Mouse (Mus musculus) limb, embryonic 12.5 days (tissue): ENCODE results near the gene Begain. TPM values are rescaled to one million over a fixed set of nuclear protein-coding genes. Genes with fewer than 3 reads are reported as not detected.

Source experiments
- ATAC-seq: fragments of 200-750 bp; cut with Nextera tagmentation; 2 replicates; pipeline ENCODE4 v1.8.0; 2017; ENCODE audit warnings: low read depth, moderate TSS enrichment; ENCODE audit not compliant: insufficient number of reproducible peaks, insufficient read depth, low FRiP score, low TSS enrichment
- H3K27ac ChIP-seq: fragments of 300-500 bp; sonication (generic); 2 replicates; pipeline ENCODE4 v1.5.1; 2016; ENCODE audit warnings: mild to moderate bottlenecking, moderate library complexity
- H3K27me3 ChIP-seq: fragments of 300-500 bp; sonication (generic); 2 replicates; pipeline ENCODE4 v1.6.1; 2016; ENCODE audit warnings: mild to moderate bottlenecking, moderate library complexity
- H3K36me3 ChIP-seq: fragments of 300-500 bp; sonication (generic); 2 replicates; pipeline ENCODE4 v1.6.1; 2016; ENCODE audit warnings: mild to moderate bottlenecking, moderate library complexity
- H3K4me1 ChIP-seq: fragments of 300-500 bp; sonication (generic); replicated peaks from 2 replicates; pipeline ENCODE4 v1.6.1; 2016
- H3K4me2 ChIP-seq: fragments of 300-500 bp; sonication (generic); 2 replicates; pipeline ENCODE4 v1.6.1; 2016; ENCODE audit warnings: mild to moderate bottlenecking, moderate library complexity
- H3K4me3 ChIP-seq: fragments of 300-500 bp; sonication (generic); replicated peaks from 2 replicates; pipeline ENCODE4 v1.5.1; 2016; ENCODE audit warnings: mild to moderate bottlenecking
- H3K9ac ChIP-seq: fragments of 300-500 bp; sonication (generic); replicated peaks from 2 replicates; pipeline ENCODE4 v1.6.1; 2016; ENCODE audit warnings: mild to moderate bottlenecking, moderate library complexity
- H3K9me3 ChIP-seq: fragments of 300-500 bp; sonication (generic); 2 replicates; pipeline ENCODE4 v1.6.1; 2016; ENCODE audit warnings: mild to moderate bottlenecking, moderate library complexity
- WGBS: fragments of 180-500 bp; shearing (Covaris S2); methylation state at CpG from one replicate; pipeline ENCODE4 v1.1.7; 2016; 5-methylcytosine and 5-hydroxymethylcytosine counted together
- polyA plus RNA-seq: library from polyadenylated mRNA; unstranded; fragments of >200 nt; fragmentation: Nextera tagmentation; extraction: Ambion mirVana; gene quantifications from 2 replicates; pipeline ENCODE4 v1.2.1, GENCODE M21; 2016

Gene Begain
- polyA plus RNA-seq = 5.6 and 6.7 TPM in 2 replicates

GRCm38 (mm10) chr12:109068167-109068653 is at the start of gene Begain:
Begain (minus strand) TSS chr12:109068217.
- H3K36me3 ChIP-seq = no peaks in the 10 kb centered on the region
- H3K4me1 ChIP-seq = peaks cover 19% of the 10 kb centered on the region
- peaks cover 24% of the 10 kb centered on the region for H3K27me3 ChIP-seq
- H3K27ac ChIP-seq = 0 out of 2 replicates have a peak within 1 kb of the TSS, but pooled peaks have one; percentile 45
- H3K4me3 ChIP-seq = peak within 1 kb of the TSS; percentile 58
- H3K9ac ChIP-seq = peak within 1 kb of the TSS; percentile 75
- peak within 1 kb of the TSS; percentile 83 for H3K4me2 ChIP-seq
- WGBS = 2% methylated on average over 31 of the region's 48 CpGs
- peak; percentile 23 for ATAC-seq
- no peaks in the 10 kb centered on the region for H3K9me3 ChIP-seq

DNA sequence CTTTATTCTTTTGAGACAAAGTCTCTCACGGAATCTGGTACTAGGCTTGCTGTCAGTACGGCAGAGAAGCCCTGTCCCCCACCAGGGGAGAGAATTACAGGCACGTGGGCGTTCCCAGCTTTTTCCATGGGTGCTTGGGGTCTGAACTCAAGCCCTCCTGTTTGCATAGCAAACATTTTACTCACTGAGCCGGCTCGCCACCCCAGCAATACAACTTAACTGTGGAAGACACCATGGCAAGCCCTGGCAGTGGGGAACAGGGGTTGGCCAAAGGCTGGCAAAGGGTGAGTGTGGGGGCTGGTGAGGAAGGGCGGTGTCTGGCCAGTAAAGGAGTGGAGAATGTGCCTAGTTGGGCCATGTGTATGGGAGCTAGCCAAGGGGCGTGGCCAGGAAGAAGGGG is 47.7 kb upstream of the Begain start:
- WGBS = 64% methylated on average over 8 of the region's 8 CpGs
- H3K4me3 ChIP-seq = no peak overlapping the region
- H3K4me2 ChIP-seq = no peak overlapping the region
- no peak overlapping the region for H3K27ac ChIP-seq
- peaks cover 15% of the 10 kb centered on the region for H3K4me1 ChIP-seq
- no peak overlapping the region for H3K9ac ChIP-seq
- no peaks in the 10 kb centered on the region for H3K9me3 ChIP-seq
- H3K36me3 ChIP-seq = no peaks in the 10 kb centered on the region
- no peaks in the 10 kb centered on the region for H3K27me3 ChIP-seq
- no peak for ATAC-seq

DNA sequence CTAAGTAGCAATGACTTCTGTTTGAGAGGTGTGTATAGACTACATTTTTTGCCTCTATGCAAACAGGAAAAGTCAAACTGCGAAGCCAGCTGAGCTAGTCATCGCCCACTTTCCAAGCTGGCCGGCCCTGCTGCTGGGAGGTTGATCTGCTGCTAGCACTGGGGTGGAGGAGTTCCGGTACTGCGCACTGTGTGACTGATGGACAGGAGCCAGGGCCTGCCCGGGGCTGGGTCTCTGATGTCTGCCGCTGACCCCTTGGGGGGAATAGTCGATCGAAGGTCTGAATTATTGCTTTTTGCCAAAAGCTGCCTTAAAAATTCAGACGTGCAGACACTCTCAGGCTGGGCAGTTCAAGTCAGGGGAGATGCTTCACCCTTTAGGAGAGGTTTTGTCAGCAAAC is 47.1 kb upstream of the Begain start:
- H3K4me2 ChIP-seq = no peak overlapping the region
- no peaks in the 10 kb centered on the region for H3K27me3 ChIP-seq
- 77% methylated on average over 10 of the region's 10 CpGs for WGBS
- H3K36me3 ChIP-seq = no peaks in the 10 kb centered on the region
- H3K27ac ChIP-seq = no peak overlapping the region
- H3K9ac ChIP-seq = no peak overlapping the region
- no peaks in the 10 kb centered on the region for H3K9me3 ChIP-seq
- H3K4me3 ChIP-seq = no peak overlapping the region
- H3K4me1 ChIP-seq = peaks cover 15% of the 10 kb centered on the region
- no peak for ATAC-seq

DNA sequence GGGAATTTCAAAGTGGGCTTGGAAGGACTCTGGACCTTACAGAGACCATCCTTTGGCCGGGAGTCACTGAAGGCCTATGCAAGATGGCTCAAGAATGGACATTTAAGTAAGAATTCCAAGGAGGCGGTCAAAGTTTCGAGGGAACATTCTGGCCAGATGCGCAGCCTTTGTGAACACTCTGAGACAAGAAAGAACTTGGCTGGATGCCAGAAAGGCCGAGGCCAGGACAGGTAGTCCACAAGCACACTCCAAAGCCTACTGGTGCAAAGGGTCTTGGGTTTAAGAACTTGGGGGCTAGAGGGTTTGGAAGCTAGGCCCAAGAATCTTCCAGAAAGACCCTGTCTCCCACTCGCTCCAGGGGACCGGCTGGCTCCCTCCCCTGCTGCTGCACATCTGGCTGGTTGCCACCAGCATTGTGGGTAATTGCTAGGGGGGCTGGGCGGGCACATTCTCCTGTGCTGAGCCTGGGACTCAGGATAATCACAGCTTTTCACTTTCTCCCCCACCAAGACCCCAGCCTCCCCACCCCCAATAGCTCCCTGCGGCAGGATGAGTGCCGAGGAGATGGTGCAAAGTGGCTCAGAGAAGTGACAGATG is 45.1 kb upstream of the Begain start:
- Histone ChIP-seq H3K4me1 (peaks cover 15% of the 10 kb centered on the region), H3K27me3 (no peaks in the 10 kb centered on the region), H3K9me3 (no peaks in the 10 kb centered on the region), H3K4me2 (no peak overlapping the region), H3K27ac (peak overlapping the region; percentile 64), H3K36me3 (no peaks in the 10 kb centered on the region), H3K4me3 (no peak overlapping the region), H3K9ac (no peak overlapping the region)
- no peak; the same call in 1 of the 2 replicates for ATAC-seq
- 45% methylated on average over 10 of the region's 10 CpGs for WGBS

DNA sequence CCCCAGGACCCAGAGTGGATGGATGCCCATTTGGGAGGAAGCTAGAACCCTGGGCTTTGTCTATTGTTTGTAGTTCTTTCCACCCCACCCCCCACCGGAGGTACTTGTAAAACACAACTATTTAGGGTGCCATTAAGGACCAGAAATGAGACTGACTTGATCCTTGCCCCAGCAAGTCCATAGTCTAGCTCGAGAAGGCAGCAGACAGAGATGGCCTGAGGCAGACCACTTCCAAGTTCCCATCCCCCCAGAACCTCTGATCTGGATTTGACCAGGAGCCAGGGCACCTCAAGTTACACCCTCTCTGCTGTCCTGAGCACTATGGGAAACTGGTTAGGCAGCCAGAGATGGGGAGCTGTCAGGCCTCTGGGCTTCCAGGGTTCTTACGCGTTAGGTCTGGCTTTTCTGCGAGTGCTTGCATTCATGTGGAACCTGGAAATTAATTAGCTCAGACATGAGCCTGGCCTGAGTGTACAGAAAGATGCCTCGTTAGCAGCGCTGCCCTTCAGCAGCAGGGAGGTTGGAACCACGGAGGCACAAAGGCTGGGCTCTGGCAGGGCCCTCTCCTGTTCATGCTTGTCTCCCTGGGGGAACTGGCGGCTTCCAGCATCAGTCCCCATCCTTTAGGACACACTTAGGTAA is 44.5 kb upstream of the Begain start:
- H3K9ac ChIP-seq = no peak overlapping the region
- no peaks in the 10 kb centered on the region for H3K36me3 ChIP-seq
- H3K9me3 ChIP-seq = no peaks in the 10 kb centered on the region
- ATAC-seq = 0 out of 2 replicates have a peak, but pooled peaks have one; percentile 26
- no peak overlapping the region for H3K4me2 ChIP-seq
- no peak overlapping the region for H3K4me3 ChIP-seq
- 37% methylated on average over 9 of the region's 9 CpGs for WGBS
- H3K27me3 ChIP-seq = no peaks in the 10 kb centered on the region
- H3K27ac ChIP-seq = peak overlapping the region; percentile 64
- peaks cover 15% of the 10 kb centered on the region for H3K4me1 ChIP-seq

DNA sequence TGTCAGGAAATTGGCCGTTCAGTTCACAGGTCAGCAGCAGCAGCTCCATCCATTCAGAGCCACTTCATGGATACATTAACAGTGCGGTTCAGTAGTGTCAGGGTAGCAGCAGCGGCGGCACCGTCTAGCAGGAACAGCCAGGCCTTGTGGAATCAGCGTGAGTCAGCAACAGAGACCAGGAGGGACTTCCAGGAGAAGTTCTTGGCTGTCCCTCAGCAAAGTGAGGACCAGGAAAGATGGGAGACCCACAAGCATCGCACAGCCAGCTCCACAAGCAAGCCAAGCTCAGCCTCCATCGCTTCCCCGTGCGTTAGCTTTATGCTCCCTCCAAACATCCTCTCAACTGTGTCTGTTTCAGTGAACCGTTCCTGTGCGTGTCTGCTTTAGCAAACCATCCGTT is 40.9 kb upstream of the Begain start:
- no peaks in the 10 kb centered on the region for H3K36me3 ChIP-seq
- 0 out of 2 replicates have a peak, but pooled peaks cover 5% of the 10 kb centered on the region for H3K9me3 ChIP-seq
- no peak overlapping the region for H3K9ac ChIP-seq
- no peak overlapping the region for H3K4me2 ChIP-seq
- ATAC-seq = no peak
- H3K4me3 ChIP-seq = no peak overlapping the region
- H3K27ac ChIP-seq = no peak overlapping the region
- 84% methylated on average over 13 of the region's 13 CpGs for WGBS
- H3K27me3 ChIP-seq = no peaks in the 10 kb centered on the region
- peaks cover 15% of the 10 kb centered on the region for H3K4me1 ChIP-seq

- WGBS = 92% methylated on average over 7 of the region's 7 CpGs
- Histone ChIP-seq H3K4me3 (no peak overlapping the region), H3K27ac (no peak overlapping the region), H3K4me2 (no peak overlapping the region), H3K27me3 (no peaks in the 10 kb centered on the region), H3K4me1 (no peaks in the 10 kb centered on the region), H3K36me3 (no peaks in the 10 kb centered on the region), H3K9me3 (no peaks in the 10 kb centered on the region), H3K9ac (no peak overlapping the region)
- no peak for ATAC-seq
Measured at GRCm38 (mm10) chr12:109100381-109100780, 32.4 kb upstream of the Begain start.

- Histone ChIP-seq H3K4me2 (no peak overlapping the region), H3K27ac (no peak overlapping the region), H3K27me3 (no peaks in the 10 kb centered on the region), H3K4me3 (no peak overlapping the region), H3K36me3 (no peaks in the 10 kb centered on the region), H3K9ac (no peak overlapping the region), H3K9me3 (no peaks in the 10 kb centered on the region), H3K4me1 (no peaks in the 10 kb centered on the region)
- no peak for ATAC-seq
- 67% methylated on average over 13 of the region's 13 CpGs for WGBS
Measured at GRCm38 (mm10) chr12:109090456-109091130, 22.6 kb upstream of the Begain start.

DNA sequence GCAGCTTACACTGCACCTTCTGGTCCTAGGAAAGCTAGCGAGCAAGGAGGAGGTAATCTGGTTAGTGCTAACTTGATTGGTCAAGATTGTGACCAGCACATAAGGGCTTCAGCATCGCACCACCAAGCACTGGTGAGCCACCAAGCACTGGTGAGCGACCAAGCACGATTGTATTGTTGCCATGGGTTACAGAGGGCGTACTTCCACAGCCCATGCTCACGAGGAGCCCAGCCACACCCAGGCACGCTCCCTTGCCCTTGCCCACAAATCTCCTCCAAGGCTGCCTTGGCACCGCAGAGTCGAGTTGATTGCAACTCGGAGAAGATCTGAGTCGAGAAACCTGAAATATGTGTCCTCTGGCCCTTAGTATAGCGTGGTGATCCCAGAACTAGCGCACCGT is 22.0 kb upstream of the Begain start:
- ATAC-seq = no peak
- WGBS = 85% methylated on average over 14 of the region's 14 CpGs
- no peaks in the 10 kb centered on the region for H3K36me3 ChIP-seq

DNA sequence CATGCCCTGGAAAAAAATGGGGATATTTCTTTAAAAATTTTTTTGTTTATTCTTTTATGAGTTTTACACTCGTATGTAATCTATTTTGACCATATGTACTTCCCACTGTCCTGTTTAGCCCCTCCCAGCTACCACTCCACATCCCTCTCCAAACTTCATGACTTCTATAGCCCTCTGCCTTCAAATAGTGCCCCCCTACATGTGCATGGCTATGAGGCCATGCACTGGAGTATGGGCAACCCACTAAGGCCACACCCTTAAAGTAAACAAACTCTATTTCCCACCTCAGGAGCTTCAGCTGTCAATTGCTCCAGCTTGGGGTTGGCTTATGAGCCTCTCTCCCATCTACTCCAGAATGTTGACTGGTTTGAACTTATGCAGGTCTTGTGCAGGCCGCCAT is 18.1 kb upstream of the Begain start:
- Histone ChIP-seq H3K4me3 (no peak overlapping the region), H3K9ac (no peak overlapping the region), H3K27me3 (no peaks in the 10 kb centered on the region), H3K27ac (no peak overlapping the region), H3K4me2 (no peak overlapping the region), H3K4me1 (no peaks in the 10 kb centered on the region), H3K9me3 (no peaks in the 10 kb centered on the region), H3K36me3 (no peaks in the 10 kb centered on the region)
- 76% methylated on average over 2 of the region's 2 CpGs for WGBS
- no peak for ATAC-seq

More for the DNA sequence above, 22.0 kb upstream of the Begain start:
- Histone ChIP-seq H3K9ac (no peak overlapping the region), H3K27me3 (no peaks in the 10 kb centered on the region), H3K4me3 (no peak overlapping the region), H3K9me3 (no peaks in the 10 kb centered on the region), H3K4me1 (no peaks in the 10 kb centered on the region), H3K4me2 (no peak overlapping the region), H3K27ac (no peak overlapping the region)

- Histone ChIP-seq H3K4me1 (no peaks in the 10 kb centered on the region), H3K36me3 (no peaks in the 10 kb centered on the region), H3K4me2 (no peak overlapping the region), H3K4me3 (no peak overlapping the region), H3K9me3 (no peaks in the 10 kb centered on the region), H3K27me3 (no peaks in the 10 kb centered on the region), H3K27ac (no peak overlapping the region), H3K9ac (no peak overlapping the region)
- WGBS = 88% methylated on average over 8 of the region's 8 CpGs
- no peak for ATAC-seq
Measured at GRCm38 (mm10) chr12:109085674-109086073, 17.7 kb upstream of the Begain start.
